Comparison of ENCODE assay signal across 18 mouse cellular contexts in genomic region chr16:33255601-33256000, GRCm38 (mm10). TPM values are rescaled to one million over a fixed set of nuclear protein-coding genes. Genes with fewer than 3 reads are reported as not detected.
DNase-seq lines count a peak whose midpoint lies in the region; ATAC-seq and TF ChIP-seq lines count a peak whose summit lies in the region.
"Had no signal": no experiment of that assay in that cellular context is flagged by ENCODE, and none has a peak within 500 bp of the region (broad histone marks: within the 10 kb centered on the region; RNA-seq: fewer than 3 reads in every experiment).

No protein-coding gene starts in this region.

- TF ChIP-seq POLR2A in lung, adult 2 months (IDR thresholded peaks at IDR 0.05; ENCODE audit: borderline replicate concordance, extremely low read depth, low read depth, low read length), result no peak

- no peak for ATAC-seq in lung, embryonic 15.5 days (ENCODE audit: borderline replicate concordance, extremely low read depth, low FRiP score, low TSS enrichment)
- ATAC-seq: forebrain, embryonic 14.5 days; hindbrain, postnatal 0 days had no signal

- no peaks in the 10 kb centered on the region for H3K9me3 ChIP-seq in lung, embryonic 15.5 days
- H3K9me3 ChIP-seq: embryonic facial prominence, embryonic 15.5 days; forebrain, embryonic 10.5 days; heart, embryonic 13.5 days; hindbrain, embryonic 13.5 days had no signal

- intact Hi-C loops in gastrocnemius, postnatal 36 days (cut with DNase I), result no loop called here

- no peak overlapping the region for H3K4me3 ChIP-seq in lung, adult 2 months (replicated peaks; ENCODE audit: extremely low read depth, low read depth, low read length)
- 0 out of 2 replicates have a peak overlapping the region, but pooled peaks have one; percentile 1 for H3K4me3 ChIP-seq in lung, embryonic 15.5 days
- H3K4me3 ChIP-seq: embryonic facial prominence, embryonic 15.5 days; erythroblast, embryonic 14.5 days; forebrain, embryonic 10.5 days; heart, embryonic 13.5 days; hindbrain, embryonic 13.5 days had no signal

- no peaks in the 10 kb centered on the region for H3K27me3 ChIP-seq in lung, embryonic 15.5 days
- H3K27me3 ChIP-seq: embryonic facial prominence, embryonic 15.5 days; heart, embryonic 13.5 days; hindbrain, embryonic 13.5 days had no signal

- H3K9ac ChIP-seq in lung, embryonic 15.5 days, result no peak overlapping the region
- H3K9ac ChIP-seq: embryonic facial prominence, embryonic 15.5 days; heart, embryonic 13.5 days; hindbrain, embryonic 13.5 days had no signal

- peaks cover 23% of the 10 kb centered on the region for H3K4me1 ChIP-seq in lung, adult 2 months (ENCODE audit: control insufficient read depth, insufficient read depth, low read length)
- H3K4me1 ChIP-seq in lung, embryonic 15.5 days, result peaks cover 41% of the 10 kb centered on the region

- H3K36me3 ChIP-seq in lung, embryonic 15.5 days, result no peaks in the 10 kb centered on the region
- H3K36me3 ChIP-seq: embryonic facial prominence, embryonic 15.5 days; heart, embryonic 13.5 days had no signal

- DNase-seq in lung, adult 2 months, result peak; percentile 53
- DNase-seq in lung, postnatal 14 days, result peak; percentile 32
- no peak for DNase-seq in gastrocnemius, postnatal 36 days
- no peak for DNase-seq in spleen, postnatal 14 days (ENCODE audit: low spot score in 2 of 2)
- DNase-seq in layer of hippocampus, postnatal 25 days (ENCODE audit: extremely low spot score in 1 of 2, low spot score in 1 of 2), result no peak
- DNase-seq: adrenal gland, adult 2 months; cerebellum, adult 11 months; cerebellum, adult 8-10 months; cerebellum, postnatal 14 days; embryo, embryonic 11 days had no signal

- 66% methylated on average over 7 of the region's 7 CpGs for WGBS in lung, adult 2 months
- WGBS in lung, embryonic 15.5 days, result 60% methylated on average over 7 of the region's 7 CpGs

- peak overlapping the region; percentile 73 for H3K27ac ChIP-seq in lung, embryonic 15.5 days
- H3K27ac ChIP-seq: embryonic facial prominence, embryonic 15.5 days; forebrain, embryonic 10.5 days; heart, embryonic 13.5 days; hindbrain, embryonic 13.5 days; hindbrain, postnatal 0 days had no signal

- TF ChIP-seq CTCF in lung, adult 2 months (IDR thresholded peaks at IDR 0.05; ENCODE audit: insufficient read depth, low read length), result no peak

- peak overlapping the region; percentile 32 for H3K4me2 ChIP-seq in lung, embryonic 15.5 days
- H3K4me2 ChIP-seq: embryonic facial prominence, embryonic 15.5 days; heart, embryonic 13.5 days; hindbrain, embryonic 13.5 days had no signal

RNA-seq across cellular contexts. Expression of gene Snx4, which starts 4.4 kb away (rescaled TPM):
- 13.5 and 25.3 TPM in 2 replicates for polyA plus RNA-seq in lung, adult 2 months (2012; rRNA removed)
- polyA plus RNA-seq in lung, embryonic 15.5 days (2015; fragmentation: Nextera tagmentation; extraction: Ambion mirVana), result 114 and 117 TPM in 2 replicates
- 10 to 100 TPM; 13.0 to 13.4 TPM for total RNA-seq in gastrocnemius, postnatal 36 days (2021)
- 10 to 100 TPM; 34.6 to 37.1 TPM for total RNA-seq in layer of hippocampus, postnatal 25 days (2021)

Comparison
In these comparisons a context has a peak if more than half of its experiments do, and no peak if none do; other contexts are left out.
1. DNase-seq: peak in lung, adult 2 months (single experiment) and lung, postnatal 14 days (single experiment); none in gastrocnemius, postnatal 36 days (0 of 2), spleen, postnatal 14 days (0 of 2) and layer of hippocampus, postnatal 25 days (0 of 2).